Mouse (Mus musculus) C2C12 (cell line): ENCODE measurements around the gene E2f1.

Experiments used
- CTCF ChIP-seq: IDR thresholded peaks from one replicate; pipeline ENCODE4 v1.5.1; 2011; ENCODE audit not compliant: control insufficient read depth, insufficient read depth, insufficient read length
- MAX ChIP-seq: IDR thresholded peaks from one replicate; pipeline ENCODE4 v1.6.1; 2011; ENCODE audit warnings: mild to moderate bottlenecking, control low read depth
- MYOD1 ChIP-seq: IDR thresholded peaks from one replicate; pipeline ENCODE4 v1.6.1; 2011; ENCODE audit warnings: low read depth; ENCODE audit not compliant: control insufficient read depth, insufficient read length

DNA sequence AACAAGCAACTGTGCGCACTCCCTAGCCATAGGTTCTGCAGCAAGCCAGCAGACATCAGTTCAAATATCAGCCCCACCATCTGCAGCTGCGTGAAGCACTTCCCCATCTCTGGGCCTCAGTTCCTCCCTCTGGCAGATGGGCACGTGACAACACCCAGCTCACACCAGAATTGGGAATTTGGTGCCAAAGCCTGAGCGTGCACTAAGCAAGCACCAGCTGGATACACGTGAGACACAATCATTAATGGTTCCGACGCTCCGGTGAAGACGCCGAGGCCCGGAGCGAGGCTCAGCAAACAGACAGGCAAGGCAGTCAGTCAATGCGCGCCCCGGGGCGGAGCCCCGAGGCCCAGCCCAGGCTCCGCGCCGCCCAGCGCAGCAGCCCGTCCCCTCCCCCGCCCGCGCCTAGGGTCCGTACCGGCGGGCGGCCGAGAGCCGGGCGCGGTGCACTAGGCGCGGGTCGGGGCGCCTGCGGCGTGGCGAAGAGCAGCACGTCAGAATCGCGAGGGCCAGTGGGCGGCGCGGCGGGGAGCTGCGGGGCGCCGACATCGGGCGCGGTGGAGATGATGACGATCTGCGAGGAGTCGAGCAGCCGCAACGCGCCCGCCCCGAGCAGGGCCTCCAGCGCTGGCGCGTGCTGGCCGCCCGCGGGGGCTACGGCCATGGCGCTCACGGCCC lies 482 bp downstream of the E2f1 start:
- TF ChIP-seq CTCF (no peak), MAX (no peak), MYOD1 (no peak)
